Mouse (Mus musculus) CH12.LX (cell line): ENCODE data around the gene Zfp981.

Experiments
- CTCF ChIP-seq, 2 experiments: IDR thresholded peaks in 1 of 2; conservative IDR thresholded peaks in 1 of 2; 2 replicates each; pipeline ENCODE4 v1.5.1; 2011 to 2012; ENCODE audit warnings: low read depth in 2 of 2, low read length in 2 of 2, improper control_type of control experiment in 1 of 2, inconsistent platforms in 1 of 2, mild to moderate bottlenecking in 1 of 2, moderate library complexity in 1 of 2
- E2F4 ChIP-seq: IDR thresholded peaks from 2 replicates; pipeline ENCODE4 v1.6.1; 2011; ENCODE audit warnings: low read depth, low read length, improper control_type of control experiment; ENCODE audit not compliant: insufficient replicate concordance
- EP300 ChIP-seq: IDR thresholded peaks from 2 replicates; pipeline ENCODE4 v1.6.1; 2011; ENCODE audit warnings: low read length, improper control_type of control experiment
- JUND ChIP-seq: conservative IDR thresholded peaks from 2 replicates; pipeline ENCODE4 v1.6.1; 2011; ENCODE audit warnings: low read depth, low read length, improper control_type of control experiment
- MAFK ChIP-seq: IDR thresholded peaks from 2 replicates; pipeline ENCODE4 v1.6.1; 2011; ENCODE audit warnings: low read length, improper control_type of control experiment; ENCODE audit not compliant: insufficient replicate concordance
- MAX ChIP-seq: IDR thresholded peaks from 2 replicates; pipeline ENCODE4 v1.6.1; 2011; ENCODE audit warnings: low read length, improper control_type of control experiment
- MAZ ChIP-seq: IDR thresholded peaks from 2 replicates; pipeline ENCODE4 v1.6.1; 2012; ENCODE audit warnings: low read depth, mild to moderate bottlenecking, inconsistent platforms, low read length, improper control_type of control experiment, moderate library complexity
- PAX5 ChIP-seq: IDR thresholded peaks from 2 replicates; pipeline ENCODE4 v1.6.1; 2012; ENCODE audit warnings: low read length, inconsistent platforms, mixed read lengths
- POLR2A ChIP-seq: IDR thresholded peaks from 2 replicates; pipeline ENCODE4 v1.6.1; 2011; ENCODE audit warnings: low read depth, mild to moderate bottlenecking, improper control_type of control experiment, low read length
- SMC3 ChIP-seq: IDR thresholded peaks from 2 replicates; pipeline ENCODE4 v1.6.1; 2011; ENCODE audit warnings: low read depth, low read length, improper control_type of control experiment
- ZKSCAN1 ChIP-seq: IDR thresholded peaks from 2 replicates; pipeline ENCODE4 v1.6.1; 2012; ENCODE audit warnings: low read depth, inconsistent platforms, low read length, improper control_type of control experiment, borderline replicate concordance

- TF ChIP-seq MAFK = no peak
- no peak for TF ChIP-seq CTCF (conservative IDR thresholded peaks at IDR 0.05 in 1 of 2, IDR thresholded peaks at IDR 0.05 in 1 of 2; ENCODE audit: low read depth in 2 of 2, low read length in 2 of 2)
- TF ChIP-seq ZKSCAN1 = no peak
- TF ChIP-seq MAX = no peak
- no peak for TF ChIP-seq MAZ
- TF ChIP-seq PAX5 = no peak
- no peak for TF ChIP-seq SMC3
- TF ChIP-seq JUND = no peak
- no peak for TF ChIP-seq EP300
- TF ChIP-seq POLR2A = no peak
- no peak for TF ChIP-seq E2F4
These were observed 9.4 kb upstream of the Zfp981 start for GRCm38 (mm10) chr4:146492439-146492838.
